Mouse (Mus musculus): ENCODE data around the gene Xylb.
A peak's percentile ranks its signal among the peaks of the same experiment; 100 is the strongest.
"Not testable (repeated sequence)": the region's sequence is repeated elsewhere in the genome, so short reads cannot be mapped to it uniquely, and the experiment has no call there.

Xylb gene

DNA sequence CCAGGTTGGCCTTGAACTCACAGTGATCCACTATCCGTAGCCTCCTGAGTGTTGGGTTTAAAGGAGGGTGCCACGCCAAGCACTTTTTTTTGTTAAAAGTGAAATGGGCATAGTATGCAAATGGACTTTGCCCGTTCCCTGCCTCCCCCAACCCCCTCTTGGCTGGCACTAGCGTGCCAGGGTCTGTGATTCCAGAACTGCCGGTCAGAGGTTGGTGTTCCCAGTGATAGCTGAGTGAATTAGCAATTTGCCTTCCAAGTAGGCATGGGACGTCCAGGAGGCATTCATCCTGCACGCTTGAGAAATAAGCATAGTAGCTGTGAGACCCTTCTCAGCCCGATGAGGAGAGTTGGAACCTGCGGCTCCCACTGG is 863 bp downstream of the Xylb start:
- Histone ChIP-seq H3K27me3 (ENCODE audit: control insufficient read depth, insufficient read depth, low read length, poor library complexity, severe bottlenecking) (no peaks in the 10 kb centered on the region), H3K36me3 (ENCODE audit: control insufficient read depth, insufficient read depth, low read length, poor library complexity, severe bottlenecking) (no peaks in the 10 kb centered on the region)
- DNase-seq (ENCODE audit: low read depth, low spot score) = no peak

- Histone ChIP-seq H3K27me3 (ENCODE audit: control insufficient read depth, insufficient read depth, low read length, poor library complexity, severe bottlenecking) (no peaks in the 10 kb centered on the region), H3K36me3 (ENCODE audit: control insufficient read depth, insufficient read depth, low read length, poor library complexity, severe bottlenecking) (no peaks in the 10 kb centered on the region)
- no peak for DNase-seq (ENCODE audit: low read depth, low spot score)
These were observed 4.2 kb downstream of the Xylb start for GRCm38 (mm10) chr9:119361416-119361815.

- no peaks in the 10 kb centered on the region for H3K36me3 ChIP-seq (ENCODE audit: control insufficient read depth, insufficient read depth, low read length, poor library complexity, severe bottlenecking)
- no peaks in the 10 kb centered on the region for H3K27me3 ChIP-seq (ENCODE audit: control insufficient read depth, insufficient read depth, low read length, poor library complexity, severe bottlenecking)
- no peak for DNase-seq (ENCODE audit: low read depth, low spot score)
These were observed 6.0 kb downstream of the Xylb start for GRCm38 (mm10) chr9:119363229-119363628.

DNA sequence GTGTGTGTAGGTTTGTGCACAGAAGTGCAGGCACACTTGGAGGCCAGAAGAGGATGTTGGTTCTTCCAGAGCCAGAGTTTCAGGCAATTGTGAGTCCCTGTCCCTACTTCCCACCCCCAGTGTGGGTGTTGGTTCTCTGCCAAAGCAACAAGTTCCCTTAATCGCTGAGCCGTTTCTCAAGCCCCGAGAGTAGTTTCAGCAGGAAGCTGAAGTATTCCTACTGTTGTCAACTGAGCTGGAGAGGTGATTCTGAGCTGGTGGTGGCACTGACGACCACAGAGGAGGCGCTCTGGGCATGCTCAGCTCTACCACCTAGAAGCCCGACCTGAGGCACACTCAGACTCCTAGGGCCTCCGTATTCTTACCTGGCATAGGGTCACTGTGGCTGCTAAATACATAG is 8.1 kb downstream of the Xylb start, which contains the start of gene Slc22a14:
Slc22a14 (minus strand) TSS at position 270 of the 400 bp plus-strand sequence.
- H3K36me3 ChIP-seq (ENCODE audit: control insufficient read depth, insufficient read depth, low read length, poor library complexity, severe bottlenecking) = no peaks in the 10 kb centered on the region
- no peaks in the 10 kb centered on the region for H3K27me3 ChIP-seq (ENCODE audit: control insufficient read depth, insufficient read depth, low read length, poor library complexity, severe bottlenecking)
- no peak for DNase-seq (ENCODE audit: low read depth, low spot score)

- no peaks in the 10 kb centered on the region for H3K36me3 ChIP-seq (ENCODE audit: control insufficient read depth, insufficient read depth, low read length, poor library complexity, severe bottlenecking)
- H3K27me3 ChIP-seq (ENCODE audit: control insufficient read depth, insufficient read depth, low read length, poor library complexity, severe bottlenecking) = no peaks in the 10 kb centered on the region
- DNase-seq (ENCODE audit: low read depth, low spot score) = no peak
These were observed 11.2 kb downstream of the Xylb start for GRCm38 (mm10) chr9:119368367-119368766.

DNA sequence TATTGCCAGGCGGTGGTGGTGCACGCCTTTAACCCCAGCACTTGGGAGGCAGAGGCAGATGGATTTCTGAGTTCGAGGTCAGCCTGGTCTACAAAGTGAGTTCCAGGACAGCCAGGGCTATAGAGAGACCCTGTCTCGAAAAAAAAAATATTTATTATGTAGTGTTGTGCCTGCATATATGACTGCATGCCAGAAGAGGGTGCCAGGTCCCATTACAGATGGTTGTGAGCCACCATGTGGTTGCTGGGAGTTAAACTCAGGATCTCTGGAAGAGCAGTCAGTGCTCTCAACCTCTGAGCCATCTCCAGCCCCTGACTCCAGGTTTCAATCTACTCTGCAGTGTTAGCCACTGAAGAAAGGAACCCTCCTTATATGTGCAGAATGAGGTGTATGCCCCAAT is 13.6 kb downstream of the Xylb start:
- not testable (repeated sequence) for H3K36me3 ChIP-seq (ENCODE audit: control insufficient read depth, insufficient read depth, low read length, poor library complexity, severe bottlenecking); DNase-seq (ENCODE audit: low read depth, low spot score); H3K27me3 ChIP-seq (ENCODE audit: control insufficient read depth, insufficient read depth, low read length, poor library complexity, severe bottlenecking)

DNA sequence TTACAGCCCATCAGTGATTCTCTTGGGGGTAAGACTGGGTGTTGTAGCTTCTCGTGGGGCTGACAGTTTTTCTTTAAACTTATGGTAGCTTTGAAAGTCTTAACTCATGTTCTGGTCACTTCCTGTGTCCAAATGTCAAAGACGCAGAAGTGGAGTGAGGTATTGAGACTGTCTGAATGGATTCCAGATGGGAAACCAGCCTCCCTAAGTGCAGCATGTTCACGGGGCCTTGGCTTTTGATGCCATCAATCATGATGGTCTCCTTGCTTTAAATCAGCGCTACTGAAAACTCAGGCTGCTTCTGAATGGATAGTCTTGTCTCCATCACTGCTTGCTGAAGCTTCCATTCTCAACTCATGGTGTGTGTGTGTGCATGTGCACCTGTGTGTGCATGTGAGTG is 14.1 kb downstream of the Xylb start:
- no peaks in the 10 kb centered on the region for H3K36me3 ChIP-seq (ENCODE audit: control insufficient read depth, insufficient read depth, low read length, poor library complexity, severe bottlenecking)
- no peak for DNase-seq (ENCODE audit: low read depth, low spot score)
- H3K27me3 ChIP-seq (ENCODE audit: control insufficient read depth, insufficient read depth, low read length, poor library complexity, severe bottlenecking) = no peaks in the 10 kb centered on the region

- H3K36me3 ChIP-seq (ENCODE audit: control insufficient read depth, insufficient read depth, low read length, poor library complexity, severe bottlenecking) = no peaks in the 10 kb centered on the region
- DNase-seq (ENCODE audit: low read depth, low spot score) = no peak
- no peaks in the 10 kb centered on the region for H3K27me3 ChIP-seq (ENCODE audit: control insufficient read depth, insufficient read depth, low read length, poor library complexity, severe bottlenecking)
These were observed 17.8 kb downstream of the Xylb start for GRCm38 (mm10) chr9:119375008-119375407.

- no peaks in the 10 kb centered on the region for H3K27me3 ChIP-seq (ENCODE audit: control insufficient read depth, insufficient read depth, low read length, poor library complexity, severe bottlenecking)
- DNase-seq (ENCODE audit: low read depth, low spot score) = no peak
- no peaks in the 10 kb centered on the region for H3K36me3 ChIP-seq (ENCODE audit: control insufficient read depth, insufficient read depth, low read length, poor library complexity, severe bottlenecking)
These were observed 18.4 kb downstream of the Xylb start for GRCm38 (mm10) chr9:119375556-119375955.

DNA sequence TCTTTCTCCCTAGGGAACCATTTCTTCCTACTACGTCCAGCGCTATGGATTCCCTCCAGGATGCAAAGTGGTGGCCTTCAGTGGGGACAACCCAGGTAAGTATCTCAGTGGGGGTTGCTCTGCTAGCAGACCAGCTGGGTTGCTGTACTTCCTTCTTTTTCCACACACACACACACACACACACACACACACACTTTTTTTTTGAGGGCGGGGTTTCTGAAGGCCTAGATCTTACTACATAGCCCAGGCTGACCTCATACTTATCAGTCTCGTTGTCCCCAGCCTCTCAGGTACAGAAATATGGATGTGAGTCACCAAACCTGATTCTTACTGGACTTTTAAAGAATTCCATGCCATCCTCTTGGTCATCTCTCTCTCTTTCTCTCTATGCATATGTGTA is 21.1 kb downstream of the Xylb start:
- Histone ChIP-seq H3K27me3 (ENCODE audit: control insufficient read depth, insufficient read depth, low read length, poor library complexity, severe bottlenecking) (no peaks in the 10 kb centered on the region), H3K36me3 (ENCODE audit: control insufficient read depth, insufficient read depth, low read length, poor library complexity, severe bottlenecking) (no peaks in the 10 kb centered on the region)
- DNase-seq (ENCODE audit: low read depth, low spot score) = no peak

- no peaks in the 10 kb centered on the region for H3K27me3 ChIP-seq (ENCODE audit: control insufficient read depth, insufficient read depth, low read length, poor library complexity, severe bottlenecking)
- DNase-seq (ENCODE audit: low read depth, low spot score) = no peak
- no peaks in the 10 kb centered on the region for H3K36me3 ChIP-seq (ENCODE audit: control insufficient read depth, insufficient read depth, low read length, poor library complexity, severe bottlenecking)
These were observed 25.4 kb downstream of the Xylb start for GRCm38 (mm10) chr9:119382603-119383002.

DNA sequence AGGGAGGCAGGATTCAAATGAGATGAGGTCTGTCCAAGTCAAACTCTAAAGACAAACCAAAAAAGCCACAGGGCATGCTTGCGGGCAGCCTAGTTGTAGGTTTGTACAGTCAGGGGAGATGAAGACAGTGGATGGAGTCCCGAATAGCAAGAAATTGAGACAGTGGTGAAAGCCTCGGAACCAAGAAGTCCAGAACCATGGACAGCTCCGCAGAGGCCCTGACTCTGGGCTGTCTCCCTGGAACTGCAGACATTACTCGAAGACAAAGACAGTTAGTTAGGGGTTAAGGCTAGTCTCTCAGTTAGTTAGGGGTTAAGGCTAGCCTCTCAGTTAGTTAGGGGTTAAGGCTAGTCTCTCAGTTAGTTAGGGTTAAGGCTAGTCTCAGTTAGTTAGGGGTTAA is 31.8 kb downstream of the Xylb start:
- DNase-seq (ENCODE audit: low read depth, low spot score) = peak; percentile 8

GRCm38 (mm10) chr9:119390214-119390613 is 33.0 kb downstream of the Xylb start:
- no peak for DNase-seq (ENCODE audit: low read depth, low spot score)
- Histone ChIP-seq H3K27me3 (ENCODE audit: control insufficient read depth, insufficient read depth, low read length, poor library complexity, severe bottlenecking) (no peaks in the 10 kb centered on the region), H3K36me3 (ENCODE audit: control insufficient read depth, insufficient read depth, low read length, poor library complexity, severe bottlenecking) (no peaks in the 10 kb centered on the region)

More for the DNA sequence above, 31.8 kb downstream of the Xylb start:
- Histone ChIP-seq H3K36me3 (ENCODE audit: control insufficient read depth, insufficient read depth, low read length, poor library complexity, severe bottlenecking) (no peaks in the 10 kb centered on the region), H3K27me3 (ENCODE audit: control insufficient read depth, insufficient read depth, low read length, poor library complexity, severe bottlenecking) (no peaks in the 10 kb centered on the region)

DNA sequence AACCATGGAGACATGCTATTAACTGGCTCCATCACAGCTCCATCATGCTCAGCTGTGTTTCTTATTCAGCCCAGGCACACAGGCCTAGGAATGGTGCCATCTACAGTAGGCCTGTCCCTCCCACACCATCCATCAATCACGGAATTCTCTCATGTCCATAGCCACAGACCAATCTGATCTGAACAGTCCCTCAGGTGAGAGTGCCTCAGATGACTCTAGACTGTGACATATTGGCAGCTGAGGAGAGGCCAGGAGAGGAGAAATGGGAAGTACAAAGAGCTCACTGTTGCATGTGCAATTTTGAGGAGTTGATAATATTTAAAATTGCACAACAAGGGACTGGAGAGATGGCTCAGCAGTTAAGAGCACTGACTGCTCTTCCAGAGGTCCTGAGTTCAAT is 37.6 kb downstream of the Xylb start:
- no peak for DNase-seq (ENCODE audit: low read depth, low spot score)
- H3K27me3 ChIP-seq (ENCODE audit: control insufficient read depth, insufficient read depth, low read length, poor library complexity, severe bottlenecking) = no peaks in the 10 kb centered on the region
- no peaks in the 10 kb centered on the region for H3K36me3 ChIP-seq (ENCODE audit: control insufficient read depth, insufficient read depth, low read length, poor library complexity, severe bottlenecking)

DNA sequence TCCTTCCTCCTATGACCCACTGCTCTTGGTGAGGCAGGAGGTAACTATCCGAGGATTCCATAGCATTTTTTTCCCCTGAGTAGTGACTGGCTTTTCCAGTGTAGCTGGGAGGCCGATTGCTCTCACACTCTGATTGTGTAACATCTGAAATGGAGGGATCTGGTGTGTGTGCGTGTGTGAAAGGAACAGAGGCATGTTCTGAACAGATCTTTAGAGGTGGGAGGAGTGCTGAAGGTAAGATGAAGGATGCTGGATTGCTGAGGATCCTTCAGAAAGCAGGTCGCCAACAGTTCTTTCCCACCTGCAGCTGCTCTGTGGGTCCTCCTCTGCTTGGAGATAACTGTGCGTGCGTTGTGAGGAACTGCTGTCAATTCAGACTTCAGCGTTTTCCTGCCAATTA is 44.2 kb downstream of the Xylb start:
- no peak for DNase-seq (ENCODE audit: low read depth, low spot score)
- Histone ChIP-seq H3K36me3 (ENCODE audit: control insufficient read depth, insufficient read depth, low read length, poor library complexity, severe bottlenecking) (no peaks in the 10 kb centered on the region), H3K27me3 (ENCODE audit: control insufficient read depth, insufficient read depth, low read length, poor library complexity, severe bottlenecking) (no peaks in the 10 kb centered on the region)

- DNase-seq (ENCODE audit: low read depth, low spot score) = peak; percentile 56
- Histone ChIP-seq H3K27me3 (ENCODE audit: control insufficient read depth, insufficient read depth, low read length, poor library complexity, severe bottlenecking) (no peaks in the 10 kb centered on the region), H3K36me3 (ENCODE audit: control insufficient read depth, insufficient read depth, low read length, poor library complexity, severe bottlenecking) (no peaks in the 10 kb centered on the region)
These were observed 44.6 kb downstream of the Xylb start, which contains the start of gene Acvr2b for GRCm38 (mm10) chr9:119401801-119402214. Gene Acvr2b, plus strand, starts transcription at chr9:119402118.
